Mouse (Mus musculus) brain, embryonic 14.5 days (tissue): ENCODE results near the gene Smagp.

ENCODE experiments used
- CTCF ChIP-seq: fragments of 200-500 bp; IDR thresholded peaks from 2 replicates; pipeline ENCODE4 v1.5.1; 2012; ENCODE audit warnings: inconsistent platforms, mild to moderate bottlenecking, moderate library complexity, borderline replicate concordance; ENCODE audit not compliant: insufficient read depth, insufficient read length; ENCODE audit errors: extremely low read depth
- POLR2A ChIP-seq: fragments of 200-500 bp; IDR thresholded peaks from 2 replicates; pipeline ENCODE4 v1.6.1; 2012; ENCODE audit warnings: mild to moderate bottlenecking, inconsistent platforms, borderline replicate concordance; ENCODE audit not compliant: poor library complexity, insufficient read depth, insufficient read length, severe bottlenecking; ENCODE audit errors: extremely low read depth

DNA sequence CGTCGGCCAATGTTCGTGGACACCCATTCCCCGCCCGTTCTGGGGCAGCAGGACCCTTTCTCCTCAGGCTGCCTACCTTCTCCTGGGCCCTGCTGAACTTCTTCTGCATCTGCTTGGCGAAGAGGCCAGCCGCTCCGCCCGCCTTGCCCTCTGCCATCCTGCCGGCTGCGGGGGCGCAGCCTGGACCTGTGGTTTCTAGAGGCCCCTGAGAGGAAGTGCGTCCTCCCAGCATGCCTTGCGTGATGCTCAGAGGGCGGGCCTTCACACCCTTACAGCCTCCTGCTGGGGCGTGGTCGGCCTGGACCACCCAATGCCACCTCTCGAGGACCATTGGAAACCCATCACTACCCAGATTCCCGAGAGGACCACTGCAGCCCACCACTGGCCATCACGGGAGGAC lies 32.6 kb upstream of the Smagp start, which contains the start of gene Bin2:
- no peak for TF ChIP-seq POLR2A
- TF ChIP-seq CTCF: no peak
